Mouse (Mus musculus) MEL (cell line): Measurements from ENCODE around the gene Ube2e1. TPM values are rescaled to one million over a fixed set of nuclear protein-coding genes. Genes with fewer than 3 reads are reported as not detected.

ENCODE experiments used
- DNase-seq: peaks from one replicate; pipeline ENCODE4 v3.0.0; 2011; ENCODE audit warnings: low read depth, low spot score
- H3K27ac ChIP-seq: 2 replicates; pipeline ENCODE4 v1.5.1; 2012; ENCODE audit warnings: low read depth, mild to moderate bottlenecking, control low read depth, low read length, moderate library complexity; ENCODE audit not compliant: control insufficient read depth
- H3K27me3 ChIP-seq, 2 experiments: fragments of 150-350 bp in 1 of 2; sonication (generic) in 1 of 2; 2 replicates each; pipeline ENCODE4 v1.6.1; 2012; ENCODE audit warnings: low read length in 2 of 2, mild to moderate bottlenecking in 2 of 2, improper control_type of control experiment in 1 of 2, moderate library complexity in 1 of 2; ENCODE audit not compliant: insufficient read depth in 2 of 2, control insufficient read depth in 1 of 2
- H3K36me3 ChIP-seq, 2 experiments: 2 replicates each; pipeline ENCODE4 v1.6.1; 2012 to 2014; ENCODE audit warnings: low read length in 2 of 2, improper control_type of control experiment in 1 of 2, inconsistent platforms in 1 of 2, mild to moderate bottlenecking in 1 of 2; ENCODE audit not compliant: insufficient read depth in 2 of 2, control insufficient read depth in 1 of 2
- H3K4me1 ChIP-seq, 2 experiments: fragments of 150-350 bp in 1 of 2; sonication (generic) in 1 of 2; 2 replicates each; pipeline ENCODE4 v1.6.1; 2012; ENCODE audit warnings: low read length in 2 of 2, improper control_type of control experiment in 1 of 2, mild to moderate bottlenecking in 1 of 2; ENCODE audit not compliant: insufficient read depth in 2 of 2, control insufficient read depth in 1 of 2
- H3K4me3 ChIP-seq, 2 experiments: fragments of 150-350 bp in 1 of 2; sonication (generic) in 1 of 2; 2 replicates each; pipeline ENCODE4 v1.5.1; 2012; ENCODE audit warnings: low read depth in 2 of 2, low read length in 2 of 2, mild to moderate bottlenecking in 2 of 2, moderate library complexity in 2 of 2, control low read depth in 1 of 2, improper control_type of control experiment in 1 of 2; ENCODE audit not compliant: control insufficient read depth in 1 of 2, insufficient read depth in 1 of 2
- H3K79me2 ChIP-seq: 2 replicates; pipeline ENCODE4 v1.6.1; 2012; ENCODE audit warnings: mild to moderate bottlenecking, low read length, moderate library complexity; ENCODE audit not compliant: control insufficient read depth, poor library complexity, insufficient read depth
- H3K9ac ChIP-seq: 2 replicates; pipeline ENCODE4 v1.6.1; 2012; ENCODE audit warnings: low read depth, mild to moderate bottlenecking, control low read depth, low read length, moderate library complexity; ENCODE audit not compliant: control insufficient read depth, poor library complexity, severe bottlenecking
- H3K9me3 ChIP-seq: fragments of 150-350 bp; sonication (generic); replicated peaks from 2 replicates; pipeline ENCODE4 v1.6.1; 2012; ENCODE audit warnings: mild to moderate bottlenecking, low read length, improper control_type of control experiment, moderate library complexity; ENCODE audit not compliant: insufficient read depth
- BHLHE40 ChIP-seq: IDR thresholded peaks from 2 replicates; pipeline ENCODE4 v1.6.1; 2012; ENCODE audit warnings: low read depth, mild to moderate bottlenecking, inconsistent platforms, low read length, improper control_type of control experiment, borderline replicate concordance
- E2F4 ChIP-seq: IDR thresholded peaks from 2 replicates; pipeline ENCODE4 v1.6.1; 2011; ENCODE audit warnings: low read depth, low read length, improper control_type of control experiment, borderline replicate concordance
- ELF1 ChIP-seq: IDR thresholded peaks from 2 replicates; pipeline ENCODE4 v1.6.1; 2014; ENCODE audit warnings: low read depth, mild to moderate bottlenecking, inconsistent platforms, low read length, improper control_type of control experiment, moderate library complexity
- ETS1 ChIP-seq: IDR thresholded peaks from 2 replicates; pipeline ENCODE4 v1.6.1; 2012; ENCODE audit warnings: low read depth, mild to moderate bottlenecking, inconsistent platforms, low read length, improper control_type of control experiment, moderate library complexity
- GABPA ChIP-seq: IDR thresholded peaks from 2 replicates; pipeline ENCODE4 v1.6.1; 2012; ENCODE audit warnings: low read depth, mild to moderate bottlenecking, inconsistent platforms, low read length, improper control_type of control experiment, moderate library complexity
- GATA1 ChIP-seq: IDR thresholded peaks from 2 replicates; pipeline ENCODE4 v1.6.1; 2011; ENCODE audit warnings: low read depth, low read length, improper control_type of control experiment
- MAFK ChIP-seq: IDR thresholded peaks from 2 replicates; pipeline ENCODE4 v1.6.1; 2011; ENCODE audit warnings: low read depth, mild to moderate bottlenecking, low read length, improper control_type of control experiment, borderline replicate concordance
- MAX ChIP-seq: IDR thresholded peaks from 2 replicates; pipeline ENCODE4 v1.6.1; 2011; ENCODE audit warnings: low read length, improper control_type of control experiment
- MEF2A ChIP-seq: IDR thresholded peaks from 2 replicates; pipeline ENCODE4 v1.6.1; 2014; ENCODE audit warnings: low read depth, mild to moderate bottlenecking, inconsistent platforms, low read length, improper control_type of control experiment; ENCODE audit not compliant: poor library complexity, insufficient replicate concordance, severe bottlenecking; ENCODE audit errors: extremely low read depth
- MXI1 ChIP-seq: IDR thresholded peaks from 2 replicates; pipeline ENCODE4 v1.6.1; 2011; ENCODE audit warnings: mild to moderate bottlenecking, low read depth, low read length, improper control_type of control experiment
- NELFE ChIP-seq: IDR thresholded peaks from 2 replicates; pipeline ENCODE4 v1.6.1; 2011; ENCODE audit warnings: low read depth, low read length, improper control_type of control experiment
- POLR2A ChIP-seq, 2 experiments: IDR thresholded peaks; 2 replicates each; pipeline ENCODE4 v1.6.1; 2011 to 2012; ENCODE audit warnings: low read length in 2 of 2, mild to moderate bottlenecking in 2 of 2, control low read depth in 1 of 2, improper control_type of control experiment in 1 of 2, low read depth in 1 of 2, moderate library complexity in 1 of 2; ENCODE audit not compliant: control insufficient read depth in 1 of 2, insufficient read depth in 1 of 2, poor library complexity in 1 of 2
- POLR2AphosphoS2 ChIP-seq: IDR thresholded peaks from 2 replicates; pipeline ENCODE4 v1.6.1; 2011; ENCODE audit warnings: low read length, improper control_type of control experiment
- POLR2AphosphoS5 ChIP-seq: IDR thresholded peaks from 2 replicates; pipeline ENCODE4 v1.6.1; 2012; ENCODE audit warnings: low read depth, borderline replicate concordance, mild to moderate bottlenecking, inconsistent platforms, low read length, moderate library complexity, mixed read lengths
- RCOR1 ChIP-seq: IDR thresholded peaks from 2 replicates; pipeline ENCODE4 v1.6.1; 2012; ENCODE audit warnings: low read depth, mild to moderate bottlenecking, inconsistent platforms, low read length, improper control_type of control experiment
- SIN3A ChIP-seq: IDR thresholded peaks from 2 replicates; pipeline ENCODE4 v1.6.1; 2012; ENCODE audit warnings: low read length, improper control_type of control experiment, inconsistent platforms
- TAL1 ChIP-seq: IDR thresholded peaks from 2 replicates; pipeline ENCODE4 v1.6.1; 2012; ENCODE audit warnings: mild to moderate bottlenecking, inconsistent platforms, low read length, moderate library complexity, mixed read lengths
- TCF12 ChIP-seq: IDR thresholded peaks from 2 replicates; pipeline ENCODE4 v1.6.1; 2014; ENCODE audit warnings: low read depth, mild to moderate bottlenecking, inconsistent platforms, low read length, improper control_type of control experiment, moderate library complexity
- UBTF ChIP-seq: IDR thresholded peaks from 2 replicates; pipeline ENCODE4 v1.6.1; 2012; ENCODE audit warnings: low read depth, mild to moderate bottlenecking, inconsistent platforms, low read length, improper control_type of control experiment, moderate library complexity, borderline replicate concordance; ENCODE audit not compliant: insufficient read depth
- USF2 ChIP-seq, 2 experiments: IDR thresholded peaks; 2 replicates each; pipeline ENCODE4 v1.6.1; 2011 to 2012; ENCODE audit warnings: improper control_type of control experiment in 2 of 2, low read length in 2 of 2, borderline replicate concordance in 1 of 2, inconsistent platforms in 1 of 2, low read depth in 1 of 2, mild to moderate bottlenecking in 1 of 2; ENCODE audit not compliant: insufficient read depth in 1 of 2
- ZC3H11A ChIP-seq: IDR thresholded peaks from 2 replicates; pipeline ENCODE4 v1.6.1; 2012; ENCODE audit warnings: low read depth, mild to moderate bottlenecking, inconsistent platforms, low read length, improper control_type of control experiment
- ZKSCAN1 ChIP-seq: IDR thresholded peaks from 2 replicates; pipeline ENCODE4 v1.6.1; 2012; ENCODE audit warnings: low read depth, mild to moderate bottlenecking, inconsistent platforms, low read length, improper control_type of control experiment, moderate library complexity
- ZNF384 ChIP-seq: IDR thresholded peaks from 2 replicates; pipeline ENCODE4 v1.6.1; 2012; ENCODE audit warnings: low read depth, mild to moderate bottlenecking, inconsistent platforms, low read length, improper control_type of control experiment
- polyA plus RNA-seq, 2 experiments: library from polyadenylated mRNA; stranded (reverse) in 1 of 2; unstranded in 1 of 2; fragments of >175 nt in 1 of 2; fragments of >200 nt in 1 of 2; gene quantifications; 2 replicates each; pipeline versions ENCODE4 v1.2.1 to v1.2.4; 2012; ENCODE audit warnings: low replicate concordance in 2 of 2, low read depth in 1 of 2; ENCODE audit not compliant: insufficient read length in 2 of 2, insufficient read depth in 1 of 2, missing spikeins in 1 of 2
- total RNA-seq: library from RNA; depleted of rRNA; stranded (reverse); fragments of 300-350 nt; gene quantifications from 2 replicates; pipeline ENCODE4 v1.2.3, GENCODE M21; 2012

Gene Ube2e1
- total and polyA plus RNA-seq, 3 experiments: 43.0 to 246 (median 240) TPM

DNA sequence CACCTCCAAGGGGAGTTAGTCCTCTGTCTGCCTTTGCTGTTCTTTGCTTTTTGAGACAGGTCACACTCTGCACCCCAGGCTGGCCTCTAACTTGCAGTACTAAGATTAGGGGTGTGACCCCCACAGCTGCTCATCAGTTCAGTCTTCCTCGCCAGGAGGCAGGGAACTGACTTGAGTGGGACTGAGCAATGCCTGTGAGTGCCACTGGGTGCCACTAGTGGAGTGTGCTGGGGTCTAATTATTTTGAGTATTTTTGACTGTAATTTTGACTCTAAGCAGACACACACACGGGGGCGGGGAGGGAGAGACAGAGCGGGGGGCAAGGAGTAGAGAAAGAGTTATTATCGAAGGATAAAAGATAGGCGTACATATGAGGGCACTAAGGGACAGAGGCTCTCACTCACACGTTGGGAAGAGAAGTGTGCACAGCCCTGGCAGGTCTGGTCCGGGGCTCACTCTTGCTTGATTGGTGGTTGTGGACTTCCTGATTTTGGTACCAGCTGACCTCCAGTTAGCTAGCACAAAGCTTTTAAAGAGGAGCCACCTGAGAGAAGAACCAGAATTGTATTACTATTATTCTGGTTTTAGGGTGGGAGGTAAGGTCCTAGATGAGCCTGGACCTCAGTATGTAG is 46.4 kb upstream of the Ube2e1 start:
- Histone ChIP-seq H3K36me3 (no peaks in the 10 kb centered on the region), H3K79me2 (no peaks in the 10 kb centered on the region), H3K27ac (no peak overlapping the region), H3K9me3 (no peaks in the 10 kb centered on the region), H3K4me1 (no peaks in the 10 kb centered on the region), H3K9ac (no peak overlapping the region), H3K4me3 (no peak overlapping the region), H3K27me3 (no peaks in the 10 kb centered on the region)
- no peak for DNase-seq
- TF ChIP-seq ZKSCAN1 (no peak), GABPA (no peak), MAX (no peak), MEF2A (no peak), POLR2A (IDR thresholded peaks at IDR 0.05; ENCODE audit: control insufficient read depth in 1 of 2, insufficient read depth in 1 of 2, low read depth in 1 of 2, low read length in 2 of 2, poor library complexity in 1 of 2) (no peak)

- H3K9ac ChIP-seq: no peak overlapping the region
- no peaks in the 10 kb centered on the region for H3K36me3 ChIP-seq
- H3K4me3 ChIP-seq: no peak overlapping the region
- DNase-seq: no peak
- H3K27ac ChIP-seq: no peak overlapping the region
- H3K27me3 ChIP-seq: no peaks in the 10 kb centered on the region
- no peaks in the 10 kb centered on the region for H3K4me1 ChIP-seq
- H3K9me3 ChIP-seq: no peaks in the 10 kb centered on the region
- TF ChIP-seq UBTF (no peak), ZKSCAN1 (no peak), RCOR1 (no peak), ELF1 (no peak), GATA1 (no peak)
- TF ChIP-seq, all 39 proteins: peak for 0
- H3K79me2 ChIP-seq: no peaks in the 10 kb centered on the region
Measured at GRCm38 (mm10) chr14:18376206-18376605, 44.5 kb upstream of the Ube2e1 start.

GRCm38 (mm10) chr14:18373758-18374405 is 42.2 kb upstream of the Ube2e1 start:
- Histone ChIP-seq H3K9me3 (no peaks in the 10 kb centered on the region), H3K4me1 (no peaks in the 10 kb centered on the region), H3K9ac (no peak overlapping the region), H3K4me3 (no peak overlapping the region), H3K27ac (no peak overlapping the region)
- TF ChIP-seq MXI1: no peak
- TF ChIP-seq E2F4: no peak
- TF ChIP-seq ELF1: no peak
- no peak for TF ChIP-seq POLR2AphosphoS2
- TF ChIP-seq MEF2A: no peak
- TF ChIP-seq GABPA: no peak
- no peak for TF ChIP-seq ETS1
- no peak for TF ChIP-seq RCOR1
- no peak for TF ChIP-seq TAL1
- TF ChIP-seq SIN3A: no peak
- TF ChIP-seq ZC3H11A: no peak
- TF ChIP-seq POLR2AphosphoS5: no peak
- no peak for TF ChIP-seq MAX
- no peak for TF ChIP-seq TCF12
- no peak for TF ChIP-seq ZNF384
- no peak for TF ChIP-seq MAFK
- no peak for TF ChIP-seq POLR2A (IDR thresholded peaks at IDR 0.05; ENCODE audit: control insufficient read depth in 1 of 2, insufficient read depth in 1 of 2, low read depth in 1 of 2, low read length in 2 of 2, poor library complexity in 1 of 2)
- no peak for TF ChIP-seq BHLHE40
- TF ChIP-seq USF2 (IDR thresholded peaks at IDR 0.05; ENCODE audit: borderline replicate concordance in 1 of 2, insufficient read depth in 1 of 2, low read depth in 1 of 2, low read length in 2 of 2): no peak
- TF ChIP-seq NELFE: no peak
- TF ChIP-seq, all 39 proteins: peak for 0
- Histone ChIP-seq H3K27me3 (no peaks in the 10 kb centered on the region), H3K79me2 (no peaks in the 10 kb centered on the region), H3K36me3 (no peaks in the 10 kb centered on the region)
- no peak for DNase-seq
